Comparison of ENCODE assay signal across 17 mouse cellular contexts in the genomic region with DNA sequence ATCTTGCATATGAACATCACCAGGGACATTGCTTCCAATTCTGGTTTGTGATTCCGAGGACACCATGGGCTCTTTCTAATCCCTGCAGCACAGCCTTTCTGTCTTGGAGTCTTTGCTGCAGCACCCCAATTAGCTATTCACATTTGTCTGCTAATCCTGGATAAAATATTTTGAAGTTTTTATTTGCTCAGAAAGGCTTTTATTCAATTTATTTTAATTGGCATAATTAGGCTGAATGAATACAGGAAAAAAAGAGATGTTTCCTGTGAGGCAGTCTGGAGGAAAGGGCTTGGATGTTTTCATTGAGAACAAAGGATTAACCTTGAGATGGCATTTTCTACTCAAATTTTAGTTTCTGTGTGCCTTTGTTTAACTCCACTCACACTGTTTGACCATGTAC.
A peak's percentile ranks its signal among the peaks of the same experiment; 100 is the strongest.
DNase-seq lines count a peak whose midpoint lies in the region; ATAC-seq and TF ChIP-seq lines count a peak whose summit lies in the region.
"Had no signal": no experiment of that assay in that cellular context is flagged by ENCODE, and none has a peak within 500 bp of the region (broad histone marks: within the 10 kb centered on the region; RNA-seq: fewer than 3 reads in every experiment).

No protein-coding gene starts in this region.

- no peaks in the 10 kb centered on the region for H3K36me3 ChIP-seq in forebrain, embryonic 12.5 days (replicated peaks)
- H3K36me3 ChIP-seq in forebrain, embryonic 13.5 days (ENCODE audit: poor library complexity, severe bottlenecking) = no peaks in the 10 kb centered on the region
- H3K36me3 ChIP-seq: embryonic facial prominence, embryonic 10.5 days; embryonic facial prominence, embryonic 12.5 days had no signal

- H3K9me3 ChIP-seq in forebrain, embryonic 12.5 days = no peaks in the 10 kb centered on the region
- no peaks in the 10 kb centered on the region for H3K9me3 ChIP-seq in forebrain, embryonic 13.5 days (replicated peaks)
- H3K9me3 ChIP-seq: embryonic facial prominence, embryonic 10.5 days; embryonic facial prominence, embryonic 12.5 days had no signal

- no peak overlapping the region for H3K9ac ChIP-seq in forebrain, embryonic 12.5 days
- H3K9ac ChIP-seq in forebrain, embryonic 13.5 days = no peak overlapping the region
- H3K9ac ChIP-seq: embryonic facial prominence, embryonic 12.5 days had no signal

- H3K4me3 ChIP-seq in forebrain, embryonic 12.5 days (replicated peaks) = no peak overlapping the region
- no peak overlapping the region for H3K4me3 ChIP-seq in forebrain, embryonic 13.5 days
- H3K4me3 ChIP-seq: embryonic facial prominence, embryonic 10.5 days; embryonic facial prominence, embryonic 12.5 days had no signal

- WGBS in forebrain, embryonic 12.5 days = 17% methylated on average over 1 of the region's 1 CpGs
- WGBS in forebrain, embryonic 13.5 days = 9% methylated on average over 1 of the region's 1 CpGs

- peak; percentile 44; the same call in 1 of the 2 replicates for ATAC-seq in forebrain, embryonic 12.5 days (ENCODE audit: low FRiP score)
- ATAC-seq in forebrain, embryonic 13.5 days = no peak
- ATAC-seq: forebrain, embryonic 16.5 days; Patski had no signal

- H3K27ac ChIP-seq in forebrain, embryonic 12.5 days = no peak overlapping the region
- no peak overlapping the region for H3K27ac ChIP-seq in forebrain, embryonic 13.5 days
- H3K27ac ChIP-seq: embryonic facial prominence, embryonic 10.5 days; embryonic facial prominence, embryonic 12.5 days had no signal

- H3K27me3 ChIP-seq in forebrain, embryonic 12.5 days = peaks cover 3% of the 10 kb centered on the region; the same call in 1 of the 2 replicates
- peaks cover 3% of the 10 kb centered on the region; the same call in 1 of the 2 replicates for H3K27me3 ChIP-seq in forebrain, embryonic 13.5 days
- H3K27me3 ChIP-seq: embryonic facial prominence, embryonic 12.5 days had no signal

- peak; percentile 55 for DNase-seq in Muller cell, postnatal 12 days (ENCODE audit: inconsistent ontology term)
- DNase-seq in brain, embryonic 14.5 days (ENCODE audit: low read depth) = peak; percentile 56
- no peak for DNase-seq in spleen, adult 18-20 months
- DNase-seq: adrenal gland, adult 2 months; adrenal gland, postnatal 10 days; adrenal gland, postnatal 25 days; cerebellum, adult 11-12 months; cerebellum, adult 2 months; cerebellum, adult 9-10 months; cerebellum, postnatal 10 days; cerebellum, postnatal 25 days had no signal

- TF ChIP-seq POLR2A in brain, embryonic 14.5 days (IDR thresholded peaks at IDR 0.05; ENCODE audit: borderline replicate concordance, extremely low read depth, insufficient read depth, insufficient read length, poor library complexity, severe bottlenecking) = no peak

- no peak overlapping the region for H3K4me2 ChIP-seq in forebrain, embryonic 12.5 days
- H3K4me2 ChIP-seq in forebrain, embryonic 13.5 days = no peak overlapping the region
- H3K4me2 ChIP-seq: embryonic facial prominence, embryonic 12.5 days had no signal

- H3K4me1 ChIP-seq in forebrain, embryonic 12.5 days = no peaks in the 10 kb centered on the region
- peaks cover 15% of the 10 kb centered on the region for H3K4me1 ChIP-seq in forebrain, embryonic 13.5 days
- H3K4me1 ChIP-seq: embryonic facial prominence, embryonic 10.5 days; embryonic facial prominence, embryonic 12.5 days had no signal

- TF ChIP-seq CTCF in brain, embryonic 14.5 days (IDR thresholded peaks at IDR 0.05; ENCODE audit: borderline replicate concordance, extremely low read depth, insufficient read depth, insufficient read length) = no peak

Comparison
In these comparisons a context has a peak if more than half of its experiments do, and no peak if none do; other contexts are left out.
1. DNase-seq: peak in Muller cell, postnatal 12 days (single experiment) and brain, embryonic 14.5 days (single experiment); none in spleen, adult 18-20 months (0 of 2).